Mouse (Mus musculus) spleen, postnatal 14 days (tissue): ENCODE results near the gene Gm4307.
"Not testable (repeated sequence)": the region's sequence is repeated elsewhere in the genome, so short reads cannot be mapped to it uniquely, and the experiment has no call there.

Experiments
- DNase-seq, 2 experiments: peaks; one replicate each; pipeline ENCODE4 v3.0.0; 2021 to 2022; ENCODE audit warnings: low spot score in 2 of 2

Gm4307 gene

GRCm38 (mm10) chr10:100361038-100361437, at the start of gene Gm4307:
Gm4307 (plus strand) TSS chr10:100361338.
- DNase-seq: not testable (repeated sequence)

GRCm38 (mm10) chr10:100335376-100335775, 25.8 kb upstream of the Gm4307 start, which contains the start of gene Gm4301:
Gm4301 (plus strand) TSS chr10:100335676.
- not testable (repeated sequence) for DNase-seq

- not testable (repeated sequence) for DNase-seq
Observed at GRCm38 (mm10) chr10:100340536-100340935, 20.6 kb upstream of the Gm4307 start, which contains the start of gene Gm4302. Gm4302 (plus strand) TSS chr10:100340836.

DNA sequence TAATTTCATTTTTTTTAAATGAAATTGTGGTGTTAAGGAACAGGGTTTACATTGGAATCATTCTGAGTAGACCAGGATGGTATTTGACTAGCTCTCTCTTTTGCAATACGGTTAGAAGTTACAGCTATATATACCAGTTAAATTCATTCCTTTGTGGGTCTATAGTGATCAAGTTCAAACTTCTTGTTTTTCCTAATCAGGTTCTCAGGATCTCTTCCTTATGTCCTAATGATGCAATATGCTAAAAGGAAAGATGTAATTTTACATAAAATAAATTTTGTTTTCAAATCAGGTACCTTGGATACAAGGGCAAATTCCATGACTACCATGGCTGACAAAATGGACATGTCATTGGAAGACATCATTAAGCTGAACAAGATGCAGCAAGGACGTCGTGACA, 15.5 kb upstream of the Gm4307 start, which contains the start of gene Gm4303:
Gm4303 (plus strand) TSS at position 301 of the 400 bp plus-strand sequence.
- not testable (repeated sequence) for DNase-seq

- DNase-seq: not testable (repeated sequence)
Observed at GRCm38 (mm10) chr10:100350793-100351192, 10.3 kb upstream of the Gm4307 start, which contains the start of gene Gm4305. Gm4305 (plus strand) TSS chr10:100351093.

GRCm38 (mm10) chr10:100356841-100357240, 4.3 kb upstream of the Gm4307 start:
- peak; percentile 1 to 11 for DNase-seq

- DNase-seq: not testable (repeated sequence)
Observed at GRCm38 (mm10) chr10:100382460-100382859, 21.3 kb downstream of the Gm4307 start, which contains the start of gene Gm4312. Gm4312 (minus strand) TSS chr10:100382560.

DNA sequence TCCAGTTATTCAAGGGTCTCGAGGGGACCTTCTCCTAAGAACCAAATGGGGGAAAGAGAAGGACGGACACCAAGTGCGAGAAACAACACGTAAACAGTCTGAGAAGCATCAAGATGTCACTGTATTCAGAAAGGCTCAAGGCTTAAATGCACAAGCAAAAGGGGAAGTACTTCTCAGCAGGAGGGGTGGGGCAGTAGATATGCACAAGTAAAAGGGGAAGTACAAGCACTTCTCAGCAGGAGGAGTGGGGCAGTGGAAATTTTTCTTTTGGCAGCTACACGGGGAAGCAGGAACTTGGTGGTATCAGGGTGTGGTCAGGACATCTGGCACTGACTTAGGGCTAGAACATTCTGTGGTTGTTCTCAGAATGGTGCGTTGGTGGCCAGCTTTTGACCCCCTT, 41.2 kb downstream of the Gm4307 start:
- DNase-seq: not testable (repeated sequence)
